Mouse (Mus musculus) C3H10T1/2 (cell line): ENCODE data around the gene Avpi1. TPM values are rescaled to one million over a fixed set of nuclear protein-coding genes. Genes with fewer than 3 reads are reported as not detected.

ENCODE experiments used
- polyA plus RNA-seq, 2 experiments: library from polyadenylated mRNA; unstranded; fragments of >200 nt; fragmentation: generic; extraction: Trizol; gene quantifications; one replicate each; pipeline ENCODE4 v1.2.1; 2012; ENCODE audit warnings: missing spikeins in 2 of 2

Avpi1 gene
- 100 to 1,000 TPM in 1 of 2 experiments, 10 to 100 TPM in 1; 94.1 to 242 TPM for polyA plus RNA-seq

GRCm38 (mm10) chr19:42128787-42129508, at the start of gene Avpi1:
TSS of gene Avpi1 (minus strand) at chr19:42129059.

GRCm38 (mm10) chr19:42163764-42164163, 34.9 kb upstream of the Avpi1 start, which contains the start of gene Zfyve27:
TSS of gene Zfyve27 (plus strand) at chr19:42163951.

GRCm38 (mm10) chr19:42147170-42147768, 18.4 kb upstream of the Avpi1 start, which contains the start of gene Marveld1:
TSS of gene Marveld1 (plus strand) at chr19:42147400.

GRCm38 (mm10) chr19:42089748-42090595, 38.9 kb downstream of the Avpi1 start, which contains the start of gene Pi4k2a:
TSS of gene Pi4k2a (plus strand) at chr19:42090470.

GRCm38 (mm10) chr19:42086166-42086565, 42.7 kb downstream of the Avpi1 start, which contains the start of gene Morn4:
TSS of gene Morn4 (minus strand) at chr19:42086357.

Other genes starting within 250 kb of the Avpi1 start
- gene Rrp12, start 232.9 kb downstream of the Avpi1 start, polyA plus RNA-seq, result 10 to 100 TPM in 1 of 2 experiments, 1 to 10 TPM in 1; 5.0 to 21.2 TPM
- gene Pgam1, start 217.1 kb downstream of the Avpi1 start, polyA plus RNA-seq, result 100 to 1,000 TPM; 304 to 538 TPM
- gene Exosc1, start 195.6 kb downstream of the Avpi1 start, polyA plus RNA-seq, result 10 to 100 TPM; 21.8 to 30.0 TPM
- gene Zdhhc16, start 195.6 kb downstream of the Avpi1 start, polyA plus RNA-seq, result 10 to 100 TPM; 48.3 to 54.1 TPM
- gene Mms19, start 147.9 kb downstream of the Avpi1 start, polyA plus RNA-seq, result 10 to 100 TPM; 24.7 to 41.5 TPM
- 10 to 100 TPM; 51.9 to 95.9 TPM for gene Ubtd1, start 147.3 kb downstream of the Avpi1 start, polyA plus RNA-seq
- under 1 TPM; 0.08 to 0.25 TPM for gene Ankrd2, start 93.1 kb downstream of the Avpi1 start, polyA plus RNA-seq
- 1 to 10 TPM in 1 of 2 experiments, under 1 TPM in 1; 0.44 to 3.4 TPM for gene Hoga1, start 83.4 kb downstream of the Avpi1 start, polyA plus RNA-seq
- gene 4933411K16Rik, start 76.8 kb downstream of the Avpi1 start, polyA plus RNA-seq, result under 1 TPM; 0.02 to 0.35 TPM
- gene Morn4, start 42.7 kb downstream of the Avpi1 start, polyA plus RNA-seq, result 10 to 100 TPM; 17.0 to 38.3 TPM
- gene Pi4k2a, start 38.6 kb downstream of the Avpi1 start, polyA plus RNA-seq, result 10 to 100 TPM; 12.0 to 26.5 TPM
- 100 to 1,000 TPM in 1 of 2 experiments, 10 to 100 TPM in 1; 28.1 to 111 TPM for gene Marveld1, start 18.3 kb upstream of the Avpi1 start, polyA plus RNA-seq
- gene Zfyve27, start 34.9 kb upstream of the Avpi1 start, polyA plus RNA-seq, result 10 to 100 TPM in 1 of 2 experiments, 1 to 10 TPM in 1; 5.6 to 20.4 TPM
- gene Sfrp5, start 73.2 kb upstream of the Avpi1 start, polyA plus RNA-seq, result under 1 TPM in 1 of 2 experiments, not detected in 1; 0.05 TPM
- gene Golga7b, start 118.5 kb upstream of the Avpi1 start, polyA plus RNA-seq, result under 1 TPM; 0.06 to 0.12 TPM